ENCODE assay signal across 14 mouse cellular contexts in genomic region chr16:22733772-22734528, GRCm38 (mm10).
DNase-seq lines count a peak whose midpoint lies in the region; ATAC-seq lines count a peak whose summit lies in the region.
"Had no signal": no experiment of that assay in that cellular context is flagged by ENCODE, and none has a peak within 500 bp of the region (broad histone marks: within the 10 kb centered on the region; RNA-seq: fewer than 3 reads in every experiment).

No protein-coding gene starts in this region.

- no peak; the same call in 1 of the 2 replicates for ATAC-seq in forebrain, embryonic 14.5 days
- ATAC-seq in kidney, embryonic 14.5 days (ENCODE audit: low FRiP score, low TSS enrichment) = no peak

- DNase-seq in heart, adult 11 months = peak; percentile 55
- DNase-seq in heart, postnatal 36 days = no peak
- peak; percentile 99 for DNase-seq in Muller cell, postnatal 12 days (ENCODE audit: inconsistent ontology term)
- DNase-seq in forebrain, embryonic 14.5 days (ENCODE audit: low spot score) = peak; percentile 12
- peak; percentile 10 for DNase-seq in lung, postnatal 36 days
- DNase-seq in cerebellum, adult 8-10 months = no peak
- no peak for DNase-seq in urinary bladder, postnatal 14 days (ENCODE audit: low spot score)
- DNase-seq: adrenal gland, postnatal 10 days; cerebellum, adult 11-12 months; gastrocnemius, postnatal 14 days; kidney, adult 2 months; layer of hippocampus, adult 9-11 months had no signal

- no peak overlapping the region for H3K4me3 ChIP-seq in forebrain, embryonic 14.5 days (ENCODE audit: low read depth, low read length)
- H3K4me3 ChIP-seq in kidney, embryonic 14.5 days (ENCODE audit: low read length) = no peak overlapping the region
- H3K4me3 ChIP-seq: embryonic facial prominence, embryonic 15.5 days had no signal

- no peak overlapping the region for H3K27ac ChIP-seq in forebrain, embryonic 14.5 days (ENCODE audit: low read depth, low read length)
- H3K27ac ChIP-seq in kidney, embryonic 14.5 days (ENCODE audit: low read depth, low read length) = no peak overlapping the region
- H3K27ac ChIP-seq: embryonic facial prominence, embryonic 15.5 days had no signal

- 25% methylated on average over 11 of the region's 11 CpGs for WGBS in forebrain, embryonic 14.5 days
- WGBS in kidney, embryonic 14.5 days = 65% methylated on average over 11 of the region's 11 CpGs

- peaks cover 6% of the 10 kb centered on the region for H3K4me1 ChIP-seq in forebrain, embryonic 14.5 days (ENCODE audit: control insufficient read depth, insufficient read depth, low read length)
- H3K4me1 ChIP-seq in kidney, embryonic 14.5 days (ENCODE audit: control insufficient read depth, insufficient read depth, low read length) = no peaks in the 10 kb centered on the region
- H3K4me1 ChIP-seq: embryonic facial prominence, embryonic 15.5 days had no signal

- no peak overlapping the region for H3K9ac ChIP-seq in forebrain, embryonic 14.5 days (ENCODE audit: low read length)
- no peak overlapping the region for H3K9ac ChIP-seq in kidney, embryonic 14.5 days (ENCODE audit: low read depth, low read length)
- H3K9ac ChIP-seq: embryonic facial prominence, embryonic 15.5 days had no signal

- no peaks in the 10 kb centered on the region for H3K9me3 ChIP-seq in forebrain, embryonic 14.5 days (replicated peaks; ENCODE audit: control insufficient read depth, low read length)
- H3K9me3 ChIP-seq in kidney, embryonic 14.5 days (ENCODE audit: control insufficient read depth, low read length) = no peaks in the 10 kb centered on the region
- H3K9me3 ChIP-seq: embryonic facial prominence, embryonic 15.5 days had no signal

- H3K27me3 ChIP-seq in forebrain, embryonic 14.5 days (replicated peaks; ENCODE audit: control insufficient read depth, insufficient read depth, low read length) = no peaks in the 10 kb centered on the region
- no peaks in the 10 kb centered on the region for H3K27me3 ChIP-seq in kidney, embryonic 14.5 days (ENCODE audit: control insufficient read depth, insufficient read depth, low read length)
- H3K27me3 ChIP-seq: embryonic facial prominence, embryonic 15.5 days had no signal

- intact Hi-C loops in heart, postnatal 36 days (cut with DNase I) = no loop called here

- H3K4me2 ChIP-seq in forebrain, embryonic 14.5 days (ENCODE audit: low read length) = no peak overlapping the region
- H3K4me2 ChIP-seq in kidney, embryonic 14.5 days (replicated peaks; ENCODE audit: low read depth, low read length) = no peak overlapping the region
- H3K4me2 ChIP-seq: embryonic facial prominence, embryonic 15.5 days had no signal

- H3K36me3 ChIP-seq in forebrain, embryonic 14.5 days (ENCODE audit: control insufficient read depth, insufficient read depth, low read length) = no peaks in the 10 kb centered on the region
- H3K36me3 ChIP-seq in kidney, embryonic 14.5 days (ENCODE audit: control insufficient read depth, insufficient read depth, low read length) = no peaks in the 10 kb centered on the region
- H3K36me3 ChIP-seq: embryonic facial prominence, embryonic 15.5 days had no signal

Comparison
In these comparisons a context has a peak if more than half of its experiments do, and no peak if none do; other contexts are left out.
1. DNase-seq: peak in heart, adult 11 months (single experiment), Muller cell, postnatal 12 days (single experiment), forebrain, embryonic 14.5 days (single experiment) and lung, postnatal 36 days (single experiment); none in heart, postnatal 36 days (0 of 2), cerebellum, adult 8-10 months (single experiment) and urinary bladder, postnatal 14 days (single experiment).